Mouse (Mus musculus) cerebellum, adult 8-10 months (tissue): ENCODE results near the gene Kif5a.
A peak's percentile ranks its signal among the peaks of the same experiment; 100 is the strongest.
"Not testable (repeated sequence)": the region's sequence is repeated elsewhere in the genome, so short reads cannot be mapped to it uniquely, and the experiment has no call there.

Experiments used
- DNase-seq: peaks from one replicate; pipeline ENCODE4 v3.0.0; 2022

Gene Kif5a

GRCm38 (mm10) chr10:127211414-127211854, 51.7 kb downstream of the Kif5a start, which contains the start of gene Pip4k2c:
Gene Pip4k2c, minus strand, starts transcription at chr10:127211585.
- peak; percentile 92 for DNase-seq

GRCm38 (mm10) chr10:127210961-127211405, 52.2 kb downstream of the Kif5a start:
- DNase-seq, result no peak

GRCm38 (mm10) chr10:127209928-127210570, 53.1 kb downstream of the Kif5a start:
- DNase-seq, result no peak

GRCm38 (mm10) chr10:127208921-127209320, 54.2 kb downstream of the Kif5a start:
- no peak for DNase-seq

GRCm38 (mm10) chr10:127205373-127205772, 57.8 kb downstream of the Kif5a start:
- DNase-seq, result no peak

- DNase-seq, result no peak
These were observed 58.6 kb downstream of the Kif5a start for GRCm38 (mm10) chr10:127204589-127204988.

- DNase-seq, result no peak
These were observed 60.0 kb downstream of the Kif5a start for GRCm38 (mm10) chr10:127203106-127203505.

GRCm38 (mm10) chr10:127200279-127200678, 62.9 kb downstream of the Kif5a start:
- no peak for DNase-seq

GRCm38 (mm10) chr10:127199474-127199873, 63.7 kb downstream of the Kif5a start:
- DNase-seq, result no peak

- no peak for DNase-seq
These were observed 64.1 kb downstream of the Kif5a start for GRCm38 (mm10) chr10:127199068-127199467.

GRCm38 (mm10) chr10:127198492-127198891, 64.7 kb downstream of the Kif5a start:
- no peak for DNase-seq

GRCm38 (mm10) chr10:127197505-127198110, 65.5 kb downstream of the Kif5a start:
- no peak for DNase-seq

GRCm38 (mm10) chr10:127197104-127197503, 66.0 kb downstream of the Kif5a start:
- no peak for DNase-seq

- peak; percentile 53 for DNase-seq
These were observed 66.8 kb downstream of the Kif5a start for GRCm38 (mm10) chr10:127196392-127196791.

GRCm38 (mm10) chr10:127195328-127196129, 67.6 kb downstream of the Kif5a start, which contains the start of gene Dtx3:
Gene Dtx3, minus strand, starts transcription at chr10:127195728.
- DNase-seq, result peak; percentile 45

- DNase-seq, result peak; percentile 64
These were observed 68.5 kb downstream of the Kif5a start for GRCm38 (mm10) chr10:127194428-127195327.

GRCm38 (mm10) chr10:127193011-127193410, 70.1 kb downstream of the Kif5a start:
- DNase-seq, result no peak

- DNase-seq, result not testable (repeated sequence)
These were observed 71.2 kb downstream of the Kif5a start for GRCm38 (mm10) chr10:127192057-127192328.

- DNase-seq, result no peak
These were observed 71.7 kb downstream of the Kif5a start for GRCm38 (mm10) chr10:127191191-127192056.

GRCm38 (mm10) chr10:127190398-127191190, 72.6 kb downstream of the Kif5a start:
- DNase-seq, result no peak
